Mouse (Mus musculus) hindbrain, embryonic 15.5 days (tissue): ENCODE measurements around the gene Bcl6b. TPM values are rescaled to one million over a fixed set of nuclear protein-coding genes. Genes with fewer than 3 reads are reported as not detected.

Source experiments
- ATAC-seq: fragments of 200-750 bp; cut with Nextera tagmentation; 2 replicates; pipeline ENCODE4 v1.8.0; 2017; ENCODE audit warnings: low read depth, moderate number of reproducible peaks, moderate TSS enrichment; ENCODE audit not compliant: low FRiP score
- H3K27ac ChIP-seq: fragments of 300-500 bp; sonication (generic); replicated peaks from 2 replicates; pipeline ENCODE4 v1.5.1; 2015; ENCODE audit warnings: mild to moderate bottlenecking, inconsistent platforms
- H3K27me3 ChIP-seq: fragments of 300-500 bp; sonication (generic); 2 replicates; pipeline ENCODE4 v1.6.1; 2015; ENCODE audit warnings: control low read depth, inconsistent platforms
- H3K36me3 ChIP-seq: fragments of 300-500 bp; sonication (generic); 2 replicates; pipeline ENCODE4 v1.6.1; 2015; ENCODE audit warnings: control low read depth, inconsistent platforms
- H3K4me1 ChIP-seq: fragments of 300-500 bp; sonication (generic); replicated peaks from 2 replicates; pipeline ENCODE4 v1.6.1; 2015; ENCODE audit warnings: control low read depth, inconsistent platforms
- H3K4me2 ChIP-seq: fragments of 300-500 bp; sonication (generic); 2 replicates; pipeline ENCODE4 v1.6.1; 2015; ENCODE audit warnings: moderate library complexity, mild to moderate bottlenecking, inconsistent platforms
- H3K4me3 ChIP-seq: fragments of 300-500 bp; sonication (generic); 2 replicates; pipeline ENCODE4 v1.5.1; 2015; ENCODE audit warnings: mild to moderate bottlenecking, inconsistent platforms
- H3K9ac ChIP-seq: fragments of 300-500 bp; sonication (generic); 2 replicates; pipeline ENCODE4 v1.6.1; 2015; ENCODE audit warnings: inconsistent platforms
- H3K9me3 ChIP-seq: fragments of 300-500 bp; sonication (generic); 2 replicates; pipeline ENCODE4 v1.6.1; 2016; ENCODE audit warnings: control low read depth, inconsistent platforms
- WGBS: fragments of 180-500 bp; shearing (Covaris S2); methylation state at CpG from one replicate; pipeline ENCODE4 v1.1.7; 2015; 5-methylcytosine and 5-hydroxymethylcytosine counted together
- polyA plus RNA-seq: library from polyadenylated mRNA; unstranded; fragments of >200 nt; fragmentation: Nextera tagmentation; extraction: Ambion mirVana; gene quantifications from 2 replicates; pipeline ENCODE4 v1.2.1, GENCODE M21; 2015

Gene Bcl6b
- polyA plus RNA-seq, 1 experiment from 2014 or later, result 5.5 TPM

GRCm38 (mm10) chr11:70242591-70242990 lies 13.0 kb upstream of the Bcl6b start:
- Histone ChIP-seq H3K9ac (no peak overlapping the region), H3K27me3 (0 out of 2 replicates have a peak, but pooled peaks cover 8% of the 10 kb centered on the region), H3K4me2 (no peak overlapping the region), H3K4me1 (peaks cover 19% of the 10 kb centered on the region), H3K4me3 (no peak overlapping the region), H3K36me3 (no peaks in the 10 kb centered on the region), H3K27ac (no peak overlapping the region), H3K9me3 (no peaks in the 10 kb centered on the region)
- 75% methylated on average over 11 of the region's 11 CpGs for WGBS
- ATAC-seq, result no peak

DNA sequence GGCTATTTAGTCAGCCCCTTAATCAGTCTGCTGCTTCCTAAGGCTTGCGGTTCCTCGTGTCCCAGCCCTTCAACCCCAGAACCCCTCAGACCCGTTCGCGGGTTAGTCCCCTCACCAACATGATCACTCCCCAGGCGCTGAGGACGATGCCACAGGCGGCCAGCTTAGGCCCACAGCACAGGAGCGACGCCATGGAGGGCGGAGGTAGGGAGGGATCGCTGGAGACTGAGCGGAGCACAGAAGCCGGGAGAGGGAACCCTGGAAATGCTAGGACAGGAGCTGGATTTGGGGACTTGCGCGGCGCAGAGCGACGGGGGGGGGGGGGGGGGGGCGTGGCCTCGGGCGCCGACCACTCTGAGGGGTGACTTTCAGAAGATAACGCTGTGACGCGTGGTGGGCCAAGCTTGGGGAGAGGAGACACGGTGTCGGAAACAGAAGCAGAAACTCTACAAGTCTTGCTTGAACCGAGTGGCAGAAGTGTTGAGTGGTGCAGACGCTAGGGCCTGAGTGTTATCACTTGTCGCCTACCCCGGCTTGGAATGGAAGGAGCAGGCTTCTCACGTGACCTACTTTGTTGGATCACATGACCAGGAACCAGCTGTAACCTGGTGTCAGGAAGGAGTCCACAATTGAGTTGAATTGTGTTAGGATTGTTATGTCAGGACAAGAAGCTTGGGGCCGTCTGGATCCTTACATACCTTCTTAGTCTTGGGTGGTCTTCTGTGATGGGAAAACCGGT lies 10.1 kb upstream of the Bcl6b start, which contains the start of the genes Gm21988 and Rnasek:
TSS of gene Gm21988 (minus strand) at position 290 of the 739 bp plus-strand sequence.
TSS of gene Rnasek (minus strand) at position 302 of the 739 bp plus-strand sequence.
- H3K36me3 ChIP-seq, result peaks cover 12% of the 10 kb centered on the region
- WGBS, result under 1% methylated on average over 32 of the region's 35 CpGs
- 0 out of 2 replicates have a peak, but pooled peaks cover 5% of the 10 kb centered on the region for H3K27me3 ChIP-seq
- peaks cover 33% of the 10 kb centered on the region for H3K4me1 ChIP-seq
- H3K4me3 ChIP-seq, result peak within 1 kb of the TSS; percentile 92
- peak within 1 kb of the TSS; percentile 95 for H3K4me2 ChIP-seq
- peak within 1 kb of the TSS; percentile 98 for H3K9ac ChIP-seq
- ATAC-seq, result peak; percentile 50
- H3K27ac ChIP-seq, result peak within 1 kb of the TSS; percentile 96
- H3K9me3 ChIP-seq, result no peaks in the 10 kb centered on the region

DNA sequence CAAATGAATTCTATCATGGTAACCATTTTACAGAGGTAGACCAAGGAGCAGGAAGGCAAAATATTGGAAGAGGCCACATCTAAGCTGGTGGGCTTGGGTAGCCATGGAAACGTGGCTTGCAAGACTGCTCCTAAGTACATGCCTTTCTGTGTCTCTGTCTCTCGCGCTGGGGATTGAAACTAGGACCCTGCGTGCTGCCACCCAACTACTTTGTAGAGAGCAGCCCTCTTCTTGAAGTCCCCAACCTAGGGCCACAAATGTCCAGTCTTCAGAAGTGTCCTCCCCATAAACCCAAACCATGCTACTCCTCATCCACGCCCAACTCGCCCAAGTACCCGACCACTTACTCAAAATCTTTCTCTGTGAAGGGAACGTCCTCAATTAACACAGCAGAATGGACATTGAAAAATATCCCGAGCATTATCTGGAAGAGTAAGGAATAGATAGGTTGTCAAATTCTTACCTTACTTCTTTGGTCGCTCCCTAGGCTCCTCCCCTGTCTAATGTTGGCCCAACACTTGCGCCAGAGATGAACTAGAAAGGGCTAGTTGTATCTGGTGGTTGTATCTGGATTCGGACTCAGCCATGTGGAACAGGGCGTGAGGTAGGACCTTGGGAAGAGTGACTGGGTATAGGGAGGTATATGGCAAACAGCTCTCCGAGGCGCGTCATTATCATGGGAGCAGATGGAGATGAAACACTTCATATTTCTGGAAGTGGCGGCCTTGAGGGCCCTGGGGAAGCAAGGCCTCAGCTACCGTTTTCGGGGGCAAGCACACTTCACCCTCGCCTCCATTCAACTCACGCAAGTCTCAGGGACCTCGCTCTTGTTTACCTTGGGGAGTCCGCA lies 9.2 kb upstream of the Bcl6b start:
- WGBS, result 16% methylated on average over 23 of the region's 23 CpGs

DNA sequence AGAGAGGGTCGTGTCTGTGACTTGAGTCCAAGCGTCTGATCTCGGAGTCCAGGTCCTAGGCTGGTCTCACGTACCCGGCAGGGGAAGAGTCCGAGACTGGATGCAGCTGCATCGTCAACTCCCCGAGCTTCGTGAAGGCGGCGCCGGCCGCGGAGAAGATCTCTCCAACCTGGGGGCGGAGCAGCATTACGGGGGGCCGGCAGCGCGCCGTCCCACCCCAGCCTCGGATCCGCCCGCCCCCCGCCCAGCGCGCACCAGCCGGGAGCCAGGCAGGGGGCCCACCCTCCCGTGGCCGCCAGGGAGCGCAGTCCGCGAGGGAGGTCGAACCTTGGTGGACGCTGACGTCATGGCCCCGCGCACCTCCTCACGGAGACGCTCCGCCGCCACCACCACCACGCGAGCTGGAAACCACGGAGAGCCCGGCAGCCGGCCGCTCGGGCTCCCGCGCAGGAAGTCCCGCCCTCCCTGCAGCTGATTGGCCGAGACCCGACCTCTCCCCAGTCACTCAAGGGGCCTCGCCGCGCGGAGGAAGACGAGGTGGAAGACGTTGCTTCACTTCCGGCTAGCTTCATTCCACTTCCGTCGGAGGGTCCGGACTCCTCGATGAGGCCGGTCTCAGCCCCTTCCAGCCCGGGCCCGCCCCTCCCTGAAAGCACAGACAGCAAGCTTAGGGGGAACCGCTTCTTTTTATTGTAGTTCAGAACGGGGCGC lies 8.0 kb upstream of the Bcl6b start, which contains the start of gene 0610010K14Rik:
TSS of gene 0610010K14Rik (minus strand) at position 458 of the 711 bp plus-strand sequence.
- peaks cover 13% of the 10 kb centered on the region for H3K36me3 ChIP-seq
- peak within 1 kb of the TSS; percentile 98 for H3K9ac ChIP-seq
- H3K4me3 ChIP-seq, result peak within 1 kb of the TSS; percentile 92
- H3K27me3 ChIP-seq, result no peaks in the 10 kb centered on the region
- peak; percentile 96 for ATAC-seq
- H3K4me2 ChIP-seq, result peak within 1 kb of the TSS; percentile 95
- H3K27ac ChIP-seq, result peak within 1 kb of the TSS; percentile 96
- H3K4me1 ChIP-seq, result peaks cover 38% of the 10 kb centered on the region
- WGBS, result under 1% methylated on average over 70 of the region's 70 CpGs
- H3K9me3 ChIP-seq, result no peaks in the 10 kb centered on the region

More for the DNA sequence above, 9.2 kb upstream of the Bcl6b start:
- H3K9me3 ChIP-seq, result no peaks in the 10 kb centered on the region
- ATAC-seq, result no peak
- peak overlapping the region; percentile 98 for H3K9ac ChIP-seq
- H3K4me2 ChIP-seq, result peak overlapping the region; percentile 95
- H3K4me1 ChIP-seq, result peaks cover 33% of the 10 kb centered on the region
- H3K4me3 ChIP-seq, result peak overlapping the region; percentile 92
- H3K27me3 ChIP-seq, result 0 out of 2 replicates have a peak, but pooled peaks cover under 1% of the 10 kb centered on the region
- H3K36me3 ChIP-seq, result peaks cover 13% of the 10 kb centered on the region
- H3K27ac ChIP-seq, result peak overlapping the region; percentile 96

DNA sequence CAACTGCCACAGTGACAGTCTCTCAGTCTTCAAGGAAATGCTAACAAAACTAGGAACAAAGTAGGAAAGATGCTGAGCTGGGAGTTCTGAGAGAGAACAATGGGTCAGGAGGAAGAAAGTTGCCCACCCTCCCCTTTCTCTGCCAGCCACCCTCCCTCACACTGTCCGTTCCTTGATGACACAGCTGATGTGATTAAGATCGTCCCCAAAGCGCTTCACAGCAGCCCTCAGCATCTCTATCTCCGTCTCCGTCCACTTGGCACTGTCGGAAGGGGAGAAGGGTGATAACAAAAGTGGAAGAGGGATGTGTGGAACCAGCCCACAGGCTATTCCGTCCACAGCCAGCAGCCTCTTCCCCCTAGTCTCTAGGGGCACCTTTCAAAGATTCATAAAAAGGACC lies 7.1 kb upstream of the Bcl6b start:
- WGBS, result 26% methylated on average over 7 of the region's 7 CpGs
- ATAC-seq, result no peak
- Histone ChIP-seq H3K27me3 (no peaks in the 10 kb centered on the region), H3K4me2 (peak overlapping the region; percentile 95), H3K9ac (peak overlapping the region; percentile 98), H3K27ac (peak overlapping the region; percentile 96), H3K4me3 (peak overlapping the region; percentile 92), H3K36me3 (peaks cover 13% of the 10 kb centered on the region), H3K9me3 (no peaks in the 10 kb centered on the region), H3K4me1 (peaks cover 38% of the 10 kb centered on the region)

DNA sequence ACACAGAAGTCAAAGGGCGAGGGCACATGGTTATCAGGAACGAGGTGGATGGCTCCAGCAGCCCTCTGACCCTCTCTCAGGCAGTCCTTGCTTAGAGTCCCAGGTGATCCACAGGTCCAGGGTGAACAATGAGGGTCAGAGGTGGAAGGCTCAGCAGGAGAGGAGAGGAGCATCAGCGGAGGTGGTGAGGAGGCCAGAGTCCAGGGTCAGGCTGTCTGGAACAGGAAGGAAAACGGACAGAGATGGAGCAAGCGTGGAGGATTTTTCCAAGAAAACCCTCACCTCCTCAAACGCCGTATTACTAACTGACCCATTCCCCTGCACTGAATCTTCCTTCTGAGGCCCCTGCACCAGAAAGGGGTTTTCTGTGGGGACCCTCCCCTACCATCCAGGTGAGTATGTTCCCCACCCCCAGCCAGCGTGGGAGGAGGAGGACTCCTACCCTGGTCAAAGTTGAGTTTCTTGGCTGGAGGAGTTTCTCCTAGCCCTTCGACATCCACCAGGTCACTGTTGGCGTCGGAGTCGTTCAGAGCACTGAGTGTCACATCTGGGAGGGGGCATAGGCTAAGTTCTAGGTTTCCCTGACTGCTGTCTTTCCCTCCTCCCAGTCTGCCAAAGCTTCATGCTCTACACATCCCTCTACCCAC lies 5.8 kb upstream of the Bcl6b start:
- Histone ChIP-seq H3K27ac (no peak overlapping the region), H3K4me3 (no peak overlapping the region), H3K36me3 (peaks cover 13% of the 10 kb centered on the region), H3K4me1 (peaks cover 37% of the 10 kb centered on the region), H3K4me2 (no peak overlapping the region), H3K9ac (no peak overlapping the region), H3K9me3 (no peaks in the 10 kb centered on the region), H3K27me3 (peaks cover 10% of the 10 kb centered on the region)
- ATAC-seq, result no peak
- WGBS, result 87% methylated on average over 12 of the region's 12 CpGs

DNA sequence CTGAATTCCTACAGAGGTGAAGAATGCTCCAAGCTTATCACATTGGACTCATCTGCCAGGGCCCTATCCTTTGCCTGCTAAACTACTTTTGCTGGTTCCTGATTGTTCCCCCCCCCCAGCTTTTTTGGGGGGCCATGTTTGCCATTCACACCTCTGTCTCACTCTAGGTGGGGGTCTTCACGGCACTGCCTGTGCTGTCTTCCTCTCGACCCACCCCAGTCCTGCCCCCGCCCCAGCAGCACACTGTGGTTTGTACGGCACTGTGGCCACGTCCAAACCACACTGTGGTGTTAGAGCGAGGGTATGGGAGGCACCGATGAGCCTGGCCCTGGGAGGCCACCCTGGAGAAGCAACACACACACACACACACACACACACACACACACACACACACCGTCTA lies 4.9 kb upstream of the Bcl6b start:
- peaks cover 13% of the 10 kb centered on the region for H3K36me3 ChIP-seq
- H3K27ac ChIP-seq, result no peak overlapping the region
- WGBS, result 91% methylated on average over 8 of the region's 8 CpGs
- H3K27me3 ChIP-seq, result peaks cover 19% of the 10 kb centered on the region
- H3K4me3 ChIP-seq, result no peak overlapping the region
- H3K4me1 ChIP-seq, result peaks cover 43% of the 10 kb centered on the region
- no peak for ATAC-seq
- H3K9me3 ChIP-seq, result no peaks in the 10 kb centered on the region
- no peak overlapping the region for H3K9ac ChIP-seq
- no peak overlapping the region for H3K4me2 ChIP-seq

GRCm38 (mm10) chr11:70234037-70234436 lies 4.4 kb upstream of the Bcl6b start:
- H3K9me3 ChIP-seq, result no peaks in the 10 kb centered on the region
- 66% methylated on average over 5 of the region's 5 CpGs for WGBS
- H3K4me1 ChIP-seq, result peaks cover 45% of the 10 kb centered on the region

GRCm38 (mm10) chr11:70233016-70233415 lies 3.4 kb upstream of the Bcl6b start:
- Histone ChIP-seq H3K4me1 (peaks cover 43% of the 10 kb centered on the region), H3K4me2 (peak overlapping the region; percentile 51), H3K27me3 (peaks cover 31% of the 10 kb centered on the region), H3K9me3 (no peaks in the 10 kb centered on the region), H3K27ac (no peak overlapping the region), H3K9ac (0 out of 2 replicates have a peak overlapping the region, but pooled peaks have one; percentile 32), H3K4me3 (peak overlapping the region; percentile 32), H3K36me3 (peaks cover 13% of the 10 kb centered on the region)
- no peak for ATAC-seq
- WGBS, result 39% methylated on average over 8 of the region's 8 CpGs

More at GRCm38 (mm10) chr11:70234037-70234436, 4.4 kb upstream of the Bcl6b start:
- no peak for ATAC-seq
- H3K4me3 ChIP-seq, result no peak overlapping the region
- no peak overlapping the region for H3K9ac ChIP-seq
- H3K27ac ChIP-seq, result no peak overlapping the region
- H3K27me3 ChIP-seq, result peaks cover 23% of the 10 kb centered on the region
- no peak overlapping the region for H3K4me2 ChIP-seq
- peaks cover 13% of the 10 kb centered on the region for H3K36me3 ChIP-seq

DNA sequence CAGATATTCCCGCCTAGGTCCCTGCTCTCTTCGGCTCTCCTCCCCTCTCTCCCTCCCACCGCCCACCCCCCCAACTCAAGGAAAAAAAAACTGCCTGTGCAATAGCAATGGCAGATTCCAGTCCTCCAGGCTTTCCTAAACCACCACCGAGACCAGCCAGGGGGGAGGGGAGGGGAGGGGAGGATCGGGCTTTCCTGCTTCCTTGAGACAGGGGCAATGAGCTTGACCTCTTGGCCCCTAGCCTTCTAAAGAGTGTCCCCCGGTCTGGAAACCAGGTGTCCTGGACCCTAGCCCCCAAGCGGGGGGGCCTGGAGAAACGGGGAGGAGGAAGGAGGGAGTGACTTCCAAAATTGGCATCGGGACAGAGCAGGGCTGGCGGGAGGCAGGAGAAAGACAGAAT lies 2.9 kb upstream of the Bcl6b start:
- peak overlapping the region; percentile 51 for H3K4me2 ChIP-seq
- peaks cover 13% of the 10 kb centered on the region for H3K36me3 ChIP-seq
- no peak overlapping the region for H3K27ac ChIP-seq
- no peaks in the 10 kb centered on the region for H3K9me3 ChIP-seq
- peaks cover 36% of the 10 kb centered on the region for H3K27me3 ChIP-seq
- 10% methylated on average over 7 of the region's 10 CpGs for WGBS
- no peak for ATAC-seq
- peaks cover 43% of the 10 kb centered on the region for H3K4me1 ChIP-seq
- H3K9ac ChIP-seq, result peak overlapping the region; percentile 32; the same call in 1 of the 2 replicates
- H3K4me3 ChIP-seq, result peak overlapping the region; percentile 32

DNA sequence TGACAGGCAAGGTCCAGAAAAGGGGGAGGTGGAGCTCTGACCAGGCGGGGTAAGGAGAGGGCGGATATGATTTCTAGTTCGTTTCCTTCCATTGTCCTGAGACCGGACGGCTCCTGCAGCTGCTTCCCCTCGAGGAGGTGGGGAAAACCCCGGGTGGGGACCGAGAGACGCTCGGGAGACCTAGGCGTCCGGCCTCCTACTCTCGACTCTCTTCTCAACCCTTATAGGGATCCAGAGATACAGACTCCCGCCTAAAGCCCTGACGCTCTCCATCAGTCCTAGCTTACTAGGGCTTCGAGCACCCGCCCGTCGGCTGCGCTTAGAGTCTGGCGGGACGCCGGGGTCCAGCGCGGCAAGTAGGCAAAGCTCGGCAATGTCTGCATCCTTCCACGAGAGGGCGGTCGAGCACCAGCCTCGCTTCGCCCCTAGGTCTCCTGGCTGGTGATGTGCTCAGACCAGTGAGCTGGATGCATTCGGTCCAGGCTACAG lies 685 bp upstream of the Bcl6b start:
- ATAC-seq, result peak; percentile 25; the same call in 1 of the 2 replicates
- 1% methylated on average over 32 of the region's 32 CpGs for WGBS
- Histone ChIP-seq H3K27me3 (peaks cover 49% of the 10 kb centered on the region), H3K4me2 (peak overlapping the region; percentile 53), H3K36me3 (peaks cover 7% of the 10 kb centered on the region), H3K27ac (0 out of 2 replicates have a peak overlapping the region, but pooled peaks have one; percentile 21), H3K4me1 (peaks cover 46% of the 10 kb centered on the region), H3K4me3 (peak overlapping the region; percentile 23), H3K9me3 (no peaks in the 10 kb centered on the region), H3K9ac (no peak overlapping the region)
